Mouse (Mus musculus) kidney, postnatal 36 days (tissue): ENCODE measurements around the gene Slc9a9.

Experiments
- DNase-seq, 2 experiments: peaks; one replicate each; pipeline ENCODE4 v3.0.0; 2021 to 2022; ENCODE audit warnings: mixed read lengths in 2 of 2

Slc9a9 gene

DNA sequence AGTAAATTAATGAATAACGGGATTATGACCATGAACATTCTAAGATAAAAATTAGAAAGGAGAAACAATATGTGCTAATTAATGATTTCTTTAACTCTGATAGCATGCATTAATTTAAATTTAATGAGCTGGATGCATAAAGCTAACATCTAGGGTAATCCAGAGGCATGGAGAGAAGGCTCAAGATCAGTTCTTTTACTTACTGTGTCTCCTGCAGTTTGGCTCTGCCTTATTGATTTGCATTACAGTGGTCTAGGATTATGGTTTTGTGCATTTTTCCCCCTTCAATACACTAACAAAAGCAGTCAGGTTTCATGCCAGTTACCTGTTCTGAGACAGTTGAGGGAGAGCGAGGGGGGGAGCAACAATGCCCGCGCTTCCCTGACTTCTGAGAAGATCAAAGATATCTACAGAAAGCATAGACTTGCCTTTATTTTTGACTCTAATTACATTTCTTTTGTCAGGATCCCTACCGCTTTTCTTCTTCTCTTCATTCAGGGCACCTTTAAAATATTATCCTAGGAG, 298.9 kb downstream of the Slc9a9 start:
- no peak for DNase-seq

DNA sequence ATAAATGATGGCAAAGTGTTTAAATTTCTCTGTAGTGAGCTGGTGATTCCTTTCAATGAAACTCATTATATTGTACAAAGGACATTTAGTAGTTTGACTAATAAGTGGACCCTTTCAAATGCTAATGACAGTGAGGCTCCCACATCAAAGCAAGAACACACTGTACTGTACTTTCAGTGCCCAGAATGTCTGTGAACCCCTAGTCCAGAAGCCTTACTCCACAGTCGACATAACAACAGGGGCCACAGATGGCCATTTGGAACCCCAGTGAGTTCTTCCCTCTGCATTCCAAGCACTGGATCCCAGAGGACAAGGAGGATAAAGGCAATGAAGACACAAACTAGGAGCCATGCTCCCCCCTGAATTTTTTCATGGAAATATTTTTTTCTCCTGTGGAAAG, 299.4 kb downstream of the Slc9a9 start:
- DNase-seq = no peak

DNA sequence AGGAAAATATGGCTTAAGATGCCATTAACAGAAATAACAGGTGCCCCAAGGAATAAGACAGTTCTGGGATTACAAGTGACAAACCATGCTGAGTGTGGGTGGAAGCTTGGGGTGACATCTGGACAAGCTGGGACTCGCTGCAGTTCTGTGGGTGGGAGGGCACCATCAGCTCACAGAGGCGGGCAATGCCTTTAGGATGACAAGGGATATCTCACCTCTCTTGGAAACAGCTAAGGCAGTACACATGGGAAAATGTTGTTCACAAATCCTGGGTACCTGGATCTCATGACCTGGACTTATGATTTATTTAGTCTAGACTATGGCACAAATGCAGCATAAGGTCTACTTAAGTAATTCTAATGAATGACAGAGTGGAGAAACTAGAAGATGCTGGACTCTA, 302.3 kb downstream of the Slc9a9 start:
- DNase-seq = no peak

DNA sequence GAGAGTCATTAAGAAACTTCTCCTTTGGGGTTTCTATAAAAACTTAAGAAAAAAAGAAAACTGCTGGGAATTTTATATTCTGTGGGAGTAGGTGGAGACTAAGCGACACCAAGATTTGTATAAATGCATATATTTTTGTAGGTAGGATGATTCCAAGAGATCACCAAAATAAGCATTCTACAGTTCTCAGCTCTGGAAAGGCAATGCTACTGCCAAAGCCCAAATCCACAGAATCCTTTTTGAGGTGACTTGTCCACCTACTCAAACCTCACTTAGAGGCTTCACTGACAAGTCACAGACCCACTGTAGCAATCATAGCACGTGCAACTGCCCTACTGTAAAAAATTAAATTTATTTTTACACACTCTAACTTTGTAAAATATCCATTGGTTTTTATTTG, 303.0 kb downstream of the Slc9a9 start:
- DNase-seq = no peak

DNA sequence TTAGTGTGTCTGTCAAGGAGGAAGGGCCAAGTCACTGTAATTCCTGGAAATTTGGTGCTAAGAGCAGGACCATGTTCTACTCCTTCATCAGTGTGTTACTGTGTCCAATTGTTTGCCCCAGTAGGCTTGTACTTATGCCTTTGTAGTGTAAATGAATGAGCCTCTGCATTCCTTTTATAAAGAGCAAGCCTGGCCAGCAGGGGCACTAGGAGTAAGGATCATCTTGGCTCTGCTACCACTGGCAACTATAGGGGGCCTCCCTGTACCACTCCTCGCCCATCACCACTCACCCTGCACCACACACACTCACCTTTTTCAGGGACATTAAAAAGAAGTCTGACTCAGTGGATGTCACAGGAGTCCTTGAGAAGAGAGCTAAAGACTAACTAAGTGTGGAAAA, 306.5 kb downstream of the Slc9a9 start:
- DNase-seq = no peak

DNA sequence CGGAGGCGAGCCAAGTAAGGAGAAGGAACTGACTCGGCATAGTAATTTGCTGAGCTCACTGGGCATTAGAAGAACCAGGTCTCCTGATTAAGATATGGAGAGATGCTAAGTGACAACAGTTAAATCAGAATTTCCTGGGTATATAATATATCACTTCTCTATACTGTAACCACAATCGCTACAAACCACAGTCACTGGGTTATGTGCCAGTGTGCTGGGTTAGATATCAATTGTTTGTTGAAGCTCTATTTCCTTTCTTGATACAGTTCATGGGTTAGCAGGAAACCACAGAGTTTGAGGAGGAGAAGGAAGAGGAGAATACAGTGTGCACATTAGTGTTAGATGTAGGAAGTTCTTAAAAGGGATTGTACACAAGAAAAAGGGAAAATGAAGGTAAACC, 323.9 kb downstream of the Slc9a9 start:
- DNase-seq = no peak

DNA sequence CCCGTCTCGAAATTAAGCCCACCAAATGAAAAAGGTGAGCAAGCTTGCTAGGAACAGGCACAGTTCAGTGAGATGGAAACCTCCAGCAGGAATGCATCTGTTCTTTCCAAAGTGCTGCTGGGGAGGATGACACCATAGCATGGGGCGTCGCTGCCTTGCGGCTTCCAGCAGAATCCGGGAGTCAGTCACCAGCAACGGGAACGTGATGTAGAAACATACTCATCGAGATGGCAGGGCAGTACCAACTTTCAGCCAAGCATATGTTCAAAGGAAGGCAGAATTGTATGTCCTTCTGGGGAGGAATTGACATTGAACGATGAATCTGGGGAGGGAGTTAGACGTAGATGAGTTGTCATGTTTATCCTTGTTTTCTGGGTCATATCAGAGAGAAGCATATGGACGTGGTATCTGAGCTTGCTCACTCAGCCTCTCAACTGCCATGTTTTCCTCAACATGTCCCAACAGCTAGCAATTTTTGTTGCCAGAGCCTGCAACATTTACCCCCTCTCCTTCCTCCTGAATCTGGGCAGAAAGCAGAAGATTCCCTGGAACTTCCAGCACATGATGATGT, 350.5 kb downstream of the Slc9a9 start:
- DNase-seq = no peak

DNA sequence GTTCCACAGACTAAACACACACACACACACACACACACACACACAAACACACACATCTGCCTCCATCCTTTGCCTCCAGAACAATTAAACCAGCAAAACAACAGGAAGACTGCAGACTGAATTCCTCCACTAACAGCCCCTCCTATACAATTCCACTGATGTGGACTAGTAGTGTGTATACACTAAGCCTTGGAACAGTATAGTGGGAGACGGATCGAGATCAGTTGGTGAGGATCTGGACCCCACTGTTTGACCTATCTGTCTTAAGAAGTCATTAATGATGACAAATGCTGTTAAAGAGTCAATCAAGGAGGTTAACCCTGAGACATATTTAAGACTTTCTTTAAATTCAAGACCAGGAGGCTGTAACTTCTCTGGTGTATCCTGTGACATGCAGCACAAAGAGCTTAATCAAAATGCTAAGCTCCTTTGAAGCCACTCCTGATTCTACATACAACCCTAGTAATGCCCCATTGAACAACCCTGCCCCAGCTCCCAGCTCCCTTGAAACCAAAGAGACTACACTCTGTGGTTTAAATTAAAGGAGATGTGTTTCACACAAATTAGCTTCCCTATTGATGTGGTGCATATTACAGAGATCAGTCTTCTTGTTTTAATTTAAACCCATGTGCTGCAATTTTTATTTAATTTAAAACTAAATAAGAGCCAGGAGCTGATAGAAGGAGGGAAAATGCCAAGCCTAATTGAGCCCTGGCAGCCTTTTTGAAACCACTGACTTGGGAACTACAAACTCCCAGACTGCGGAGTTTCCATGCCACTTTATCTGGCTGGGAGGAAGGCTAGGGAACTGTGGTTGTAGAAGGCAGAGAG, 364.6 kb downstream of the Slc9a9 start:
- no peak for DNase-seq

DNA sequence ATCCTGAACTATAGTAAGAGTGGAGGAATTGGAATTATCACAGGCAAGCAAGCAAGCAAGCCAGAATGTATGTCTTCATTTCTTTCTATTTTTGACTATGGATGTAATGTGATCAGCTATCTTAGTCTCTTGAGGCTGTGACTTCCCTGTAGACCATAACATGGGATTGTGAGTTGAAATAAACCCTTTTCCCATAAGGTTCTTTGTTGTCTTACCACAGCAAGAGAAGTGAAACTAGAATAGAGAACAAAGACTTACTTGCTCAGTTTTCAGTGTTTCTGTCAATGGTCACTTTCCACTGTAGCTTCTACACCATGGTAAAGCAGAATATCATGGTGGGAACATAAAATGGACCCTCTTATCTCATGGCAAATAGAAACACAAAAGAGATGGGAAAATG, 366.5 kb downstream of the Slc9a9 start:
- DNase-seq = no peak

DNA sequence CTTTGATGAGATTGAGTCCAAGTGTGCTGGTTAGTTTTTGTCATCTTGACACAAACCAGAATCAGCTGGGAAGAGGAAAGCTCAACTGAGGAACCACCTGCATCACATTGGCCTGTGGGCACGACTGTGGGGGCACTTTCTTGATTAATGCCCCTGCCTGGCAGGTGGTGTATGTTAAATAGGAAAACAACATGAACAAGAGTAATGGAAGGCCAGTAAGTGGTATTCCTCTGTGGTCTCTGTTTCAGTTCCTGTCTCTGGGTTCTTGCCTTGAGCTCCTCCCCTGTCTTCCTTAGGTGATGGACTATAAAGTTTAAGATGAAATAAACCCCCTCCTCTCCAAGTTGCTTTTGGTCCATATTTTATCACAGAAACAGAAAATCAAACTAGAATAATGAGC, 372.7 kb downstream of the Slc9a9 start:
- no peak for DNase-seq

DNA sequence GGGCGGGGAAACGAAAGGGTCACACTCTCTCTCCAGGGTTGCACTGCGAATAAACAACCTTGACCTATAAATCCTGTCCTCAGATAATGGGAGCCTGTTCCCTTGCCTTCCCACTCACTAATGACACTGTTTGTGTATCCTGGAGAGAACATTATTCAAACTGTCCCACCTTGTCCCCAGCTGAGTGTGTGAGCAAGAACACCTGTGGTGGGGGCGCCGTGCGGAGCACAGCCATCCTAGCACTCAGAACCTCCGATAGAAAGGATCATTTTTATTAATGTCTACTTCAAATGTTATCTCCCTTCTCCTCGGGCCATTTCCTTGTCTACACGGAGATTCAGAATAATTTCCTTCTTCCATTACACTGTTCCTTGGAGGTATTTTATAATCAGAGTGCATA, 382.5 kb downstream of the Slc9a9 start:
- DNase-seq = no peak

DNA sequence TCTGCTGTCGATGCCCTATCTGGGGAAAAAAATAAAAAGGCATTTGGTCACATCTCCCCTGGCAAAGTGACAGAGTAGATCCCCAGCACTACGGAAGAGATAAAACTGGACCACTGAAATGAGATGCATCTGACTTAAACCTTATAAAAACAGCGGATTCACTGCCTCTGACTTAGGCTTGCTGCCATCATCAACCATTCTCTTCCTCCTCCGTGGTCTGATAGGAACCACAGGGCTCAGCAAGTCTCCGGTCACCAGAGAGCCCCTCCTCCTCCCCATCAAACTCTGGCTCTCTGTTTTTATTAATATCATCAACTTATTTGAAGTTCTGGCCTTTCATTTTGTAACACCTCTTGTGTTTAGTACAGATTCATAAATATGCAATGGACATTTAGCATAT, 383.5 kb downstream of the Slc9a9 start:
- DNase-seq = no peak

DNA sequence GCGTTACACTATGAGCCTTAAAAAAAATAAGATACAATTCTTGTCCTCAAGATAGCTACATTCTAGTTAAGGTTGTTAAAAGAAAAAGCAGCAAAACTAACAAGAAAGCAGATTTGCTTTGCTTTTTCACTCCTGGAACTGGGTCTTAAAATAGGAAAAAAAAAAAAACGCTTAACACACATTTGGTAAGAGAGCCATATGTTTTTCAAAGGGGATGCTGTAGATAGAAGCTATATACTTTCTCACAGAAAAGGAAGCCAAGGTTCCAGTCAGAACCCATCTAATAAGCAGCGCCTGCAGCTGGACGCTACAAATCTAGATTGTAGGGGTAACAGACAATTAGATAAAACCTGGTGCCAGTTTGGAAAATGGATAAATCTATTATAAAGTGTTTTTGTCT, 386.1 kb downstream of the Slc9a9 start:
- DNase-seq = no peak

DNA sequence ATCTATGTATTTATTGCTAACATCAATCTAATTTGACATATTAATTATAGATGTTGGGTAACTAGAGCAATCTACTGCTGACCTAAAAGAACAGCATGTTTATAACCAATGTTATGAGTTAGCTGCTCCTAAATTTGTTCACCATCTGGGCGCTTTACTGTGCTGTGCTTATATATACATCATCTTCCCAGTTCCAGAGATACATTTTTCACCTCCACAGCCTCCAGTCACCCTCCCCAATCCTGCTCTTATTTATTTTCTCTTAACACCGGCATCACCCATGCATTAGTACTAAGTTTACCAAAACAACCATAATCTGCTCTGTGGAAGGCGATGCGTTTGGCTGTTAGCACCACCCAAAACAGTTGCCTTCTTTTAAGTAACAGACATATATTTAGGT, 391.0 kb downstream of the Slc9a9 start:
- DNase-seq = no peak

DNA sequence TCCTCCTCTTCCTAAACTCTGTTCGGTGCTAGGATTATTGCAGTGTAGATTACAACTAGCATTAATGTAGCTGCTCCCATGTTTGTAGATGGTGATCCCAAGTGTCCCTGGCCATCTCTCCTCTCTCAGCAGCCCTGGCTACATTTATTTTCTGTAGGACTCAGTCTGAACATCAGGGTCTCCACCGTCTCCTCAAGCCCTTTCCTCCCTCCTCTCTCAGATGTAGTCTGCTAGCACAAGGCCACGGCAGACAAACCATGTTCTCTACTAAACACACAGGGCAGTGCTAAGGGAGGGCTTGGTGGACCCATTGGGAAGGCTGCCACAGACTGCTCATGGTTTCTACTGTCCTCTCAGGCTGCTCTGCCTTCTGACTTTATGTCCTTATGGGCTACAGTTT, 397.3 kb downstream of the Slc9a9 start:
- no peak for DNase-seq

DNA sequence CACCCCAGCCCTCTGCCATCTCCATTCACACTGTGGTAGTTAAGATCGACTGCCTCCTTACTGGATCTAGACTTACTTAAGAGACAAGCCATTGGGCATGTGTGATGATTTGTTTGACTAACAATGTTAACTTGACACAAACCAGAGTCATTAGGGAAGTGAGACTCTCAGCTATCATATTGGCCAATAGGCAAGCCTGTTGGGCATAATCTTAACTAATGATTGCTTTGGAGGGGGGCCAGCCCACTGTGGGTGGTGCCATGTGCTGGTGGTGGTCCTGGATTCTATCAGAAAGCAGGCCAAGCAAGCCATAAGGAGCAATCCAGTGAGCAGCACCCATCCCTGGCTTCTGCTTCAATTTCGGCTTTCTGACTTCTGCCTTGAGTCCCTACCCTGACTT, 398.8 kb downstream of the Slc9a9 start:
- no peak for DNase-seq

DNA sequence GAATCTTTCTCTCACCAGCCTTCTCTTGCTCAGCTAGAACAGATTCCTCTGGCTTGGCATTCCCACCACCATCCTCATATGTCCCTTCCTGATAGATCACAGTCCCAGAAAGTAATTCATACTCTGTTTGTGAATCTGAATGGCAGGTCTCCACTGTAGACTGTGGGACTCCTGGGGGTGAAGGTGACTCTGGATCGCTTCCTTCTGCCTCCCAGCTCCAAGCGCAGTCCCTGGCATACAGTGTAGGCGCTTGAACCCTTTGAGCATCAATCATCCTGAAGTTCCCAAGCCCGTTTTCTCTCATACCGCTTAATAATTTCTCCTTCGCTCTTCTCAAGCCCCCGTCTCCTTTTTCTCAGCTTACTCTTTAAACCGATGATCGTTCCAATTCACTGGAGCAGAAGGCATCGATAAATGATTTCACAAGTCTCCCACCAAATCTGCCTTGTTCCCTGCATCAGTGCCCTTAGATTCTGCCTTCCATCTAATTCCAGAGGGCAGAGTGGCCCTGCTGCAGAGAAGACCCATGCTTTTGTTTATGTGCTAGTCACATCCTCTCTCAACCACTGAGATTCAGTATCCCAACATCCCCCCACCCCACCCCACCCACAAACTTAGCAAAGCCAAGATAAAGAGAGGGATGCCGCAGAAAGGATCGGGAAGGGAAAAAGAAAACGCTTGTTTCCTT, 401.3 kb downstream of the Slc9a9 start:
- DNase-seq = no peak

DNA sequence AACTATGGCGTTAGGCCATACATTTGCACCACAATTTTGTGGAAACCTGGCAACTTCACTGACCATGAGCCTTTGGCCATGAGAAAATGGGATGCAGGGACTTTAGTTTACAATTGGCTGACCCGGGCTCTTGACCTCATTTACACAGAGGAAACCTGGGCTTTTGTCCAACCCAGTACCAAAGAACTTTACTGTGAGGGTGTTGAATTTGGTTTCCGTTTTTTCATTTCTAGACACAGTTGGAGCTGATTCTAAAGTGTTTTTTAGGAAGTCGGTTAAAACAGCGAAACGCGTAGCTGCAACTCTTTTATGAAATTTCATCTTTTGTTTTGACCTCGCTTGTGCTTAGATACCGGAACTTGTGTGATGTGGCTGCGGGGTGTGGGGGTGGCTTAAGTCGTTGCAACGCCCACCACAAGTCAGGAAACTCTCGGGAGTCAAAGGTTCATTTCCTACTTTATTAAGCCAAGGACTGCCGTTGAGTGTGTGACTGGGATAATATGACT, 402.8 kb downstream of the Slc9a9 start:
- peak; percentile 58 to 70 for DNase-seq

DNA sequence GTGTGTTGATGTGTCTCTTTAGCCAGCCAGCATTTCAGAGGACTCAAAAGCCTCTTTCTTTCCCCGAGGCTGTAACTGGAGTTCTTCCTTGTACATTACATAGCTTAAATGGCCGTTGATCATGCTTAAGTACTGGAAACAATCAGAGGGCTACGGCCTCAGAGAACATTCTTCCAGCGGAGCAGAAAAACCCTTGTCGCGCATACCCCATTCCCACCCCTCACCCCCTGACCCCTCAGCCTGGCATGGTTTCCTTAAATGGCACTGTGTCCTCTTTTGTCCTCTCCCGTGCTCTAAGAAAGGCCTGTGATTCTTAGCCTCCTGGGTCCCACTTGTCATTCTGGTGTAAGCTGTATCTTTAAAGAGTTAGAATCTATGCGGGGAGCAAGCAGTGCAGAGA, 404.0 kb downstream of the Slc9a9 start:
- DNase-seq = no peak

DNA sequence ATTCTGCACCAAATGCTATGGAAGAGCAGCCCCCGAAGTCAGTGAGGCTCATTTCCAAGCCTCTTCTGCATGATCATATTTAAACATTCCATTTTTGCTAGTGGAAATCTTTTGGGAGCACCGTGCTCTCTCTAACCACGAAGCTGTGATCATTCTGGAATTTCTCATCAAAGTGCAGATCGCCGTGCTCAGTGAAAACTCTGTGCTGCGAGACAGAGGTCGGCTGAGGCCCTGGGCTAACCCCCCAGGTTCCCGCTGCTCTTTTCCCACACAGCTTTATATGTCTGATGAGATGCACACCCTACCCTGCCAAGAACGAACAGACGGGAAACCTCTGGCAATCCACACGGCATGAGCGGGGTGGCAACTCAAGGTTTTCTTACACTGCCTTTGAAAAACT, 406.1 kb downstream of the Slc9a9 start:
- DNase-seq = peak in 1 of 2 experiments; percentile 18

DNA sequence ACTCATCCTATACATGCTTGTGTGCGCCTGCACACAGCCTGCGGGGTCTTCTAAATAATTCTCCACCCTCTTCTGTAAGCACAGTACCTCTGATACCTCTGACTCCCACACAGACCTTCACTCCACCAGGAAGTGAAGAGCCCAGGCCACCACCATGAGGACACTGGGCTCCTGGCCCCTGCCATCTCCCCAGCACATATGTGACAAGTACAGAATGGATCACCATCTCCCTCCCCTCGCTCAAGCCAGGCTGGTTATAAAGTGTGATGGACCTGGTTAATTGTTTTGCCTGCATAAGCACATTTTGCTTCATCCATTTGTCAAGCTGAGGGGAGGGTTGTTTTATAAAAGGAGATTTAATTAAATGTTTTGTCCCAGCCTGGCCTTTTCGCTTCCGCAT, 408.2 kb downstream of the Slc9a9 start:
- no peak for DNase-seq

DNA sequence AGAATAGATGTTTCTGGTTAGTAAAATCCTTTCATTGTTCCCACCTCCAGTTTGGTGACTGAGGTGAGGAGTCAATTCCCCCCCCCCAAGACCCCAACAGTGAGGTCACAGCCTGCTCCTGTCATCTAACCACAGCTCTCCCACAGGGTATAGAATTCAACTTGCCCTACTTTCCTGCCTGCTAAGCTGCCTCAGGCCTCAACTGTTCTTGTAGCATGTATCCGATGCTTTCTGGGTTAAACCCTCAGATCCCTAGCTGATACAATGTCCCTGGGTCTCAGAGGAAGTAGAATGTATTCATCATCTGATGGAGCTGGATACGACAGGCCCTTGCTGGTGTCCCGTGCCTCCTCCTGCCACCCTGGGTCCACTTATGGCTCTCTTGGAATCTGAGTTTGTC, 408.9 kb downstream of the Slc9a9 start:
- no peak for DNase-seq

DNA sequence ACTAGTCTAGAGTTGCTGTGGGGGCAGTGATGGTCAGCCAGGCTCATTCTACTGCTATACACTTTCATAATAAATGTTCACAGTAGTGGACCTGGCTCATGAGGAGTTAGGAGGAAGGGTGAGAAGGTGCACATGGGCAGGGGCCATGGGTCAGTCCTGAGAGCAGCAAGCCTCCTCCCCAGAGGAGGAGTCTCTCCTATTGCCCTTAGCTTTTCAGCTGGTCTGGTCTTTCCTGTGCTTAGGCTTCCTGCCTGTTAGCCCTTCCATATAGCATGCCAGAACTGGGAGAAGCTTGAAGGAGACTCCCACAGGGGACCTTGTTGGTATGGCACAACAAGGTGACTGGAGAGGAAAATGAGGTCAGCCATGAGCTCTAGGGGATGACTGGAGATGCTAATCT, 410.2 kb downstream of the Slc9a9 start:
- DNase-seq = no peak
